Mouse (Mus musculus) midbrain, embryonic 10.5 days (tissue): ENCODE measurements around the gene Agbl4. TPM values are rescaled to one million over a fixed set of nuclear protein-coding genes. Genes with fewer than 3 reads are reported as not detected.

Experiments used
- DNase-seq: peaks from one replicate; pipeline ENCODE4 v3.0.0-alpha.2; 2017; ENCODE audit warnings: low spot score
- H3K27ac ChIP-seq: fragments of 300-500 bp; sonication (generic); replicated peaks from 2 replicates; pipeline ENCODE4 v1.5.1; 2016; ENCODE audit warnings: mild to moderate bottlenecking
- H3K27me3 ChIP-seq: fragments of 300-500 bp; sonication (generic); 2 replicates; pipeline ENCODE4 v1.6.1; 2016; ENCODE audit warnings: low read depth, mild to moderate bottlenecking; ENCODE audit not compliant: poor library complexity, severe bottlenecking
- H3K36me3 ChIP-seq: fragments of 300-500 bp; sonication (generic); 2 replicates; pipeline ENCODE4 v1.6.1; 2016; ENCODE audit warnings: mild to moderate bottlenecking, moderate library complexity
- H3K4me1 ChIP-seq: fragments of 300-500 bp; sonication (generic); 2 replicates; pipeline ENCODE4 v1.6.1; 2016
- H3K4me3 ChIP-seq: fragments of 300-500 bp; sonication (generic); 2 replicates; pipeline ENCODE4 v1.5.1; 2016; ENCODE audit warnings: mild to moderate bottlenecking, moderate library complexity
- H3K9me3 ChIP-seq: fragments of 300-500 bp; sonication (generic); replicated peaks from 2 replicates; pipeline ENCODE4 v1.6.1; 2016; ENCODE audit warnings: mild to moderate bottlenecking
- WGBS: fragments of 180-500 bp; shearing (Covaris S2); methylation state at CpG from one replicate; pipeline ENCODE4 v1.1.7; 2016; 5-methylcytosine and 5-hydroxymethylcytosine counted together
- polyA plus RNA-seq: library from polyadenylated mRNA; unstranded; fragments of >200 nt; fragmentation: Nextera tagmentation; extraction: Ambion mirVana; gene quantifications from 2 replicates; pipeline ENCODE4 v1.2.1, GENCODE M21; 2016

Agbl4 gene
- polyA plus RNA-seq, 1 experiment from 2014 or later = 0.64 TPM

- Histone ChIP-seq H3K4me3 (no peak overlapping the region), H3K27me3 (no peaks in the 10 kb centered on the region), H3K9me3 (no peaks in the 10 kb centered on the region), H3K36me3 (no peaks in the 10 kb centered on the region), H3K27ac (no peak overlapping the region), H3K4me1 (peaks cover 7% of the 10 kb centered on the region)
- 78% methylated on average over 1 of the region's 1 CpGs for WGBS
- no peak for DNase-seq
Measured at GRCm38 (mm10) chr4:111004719-111005479, 607.4 kb downstream of the Agbl4 start.

- Histone ChIP-seq H3K27me3 (no peaks in the 10 kb centered on the region), H3K9me3 (no peaks in the 10 kb centered on the region), H3K4me1 (no peaks in the 10 kb centered on the region), H3K27ac (no peak overlapping the region), H3K36me3 (no peaks in the 10 kb centered on the region), H3K4me3 (no peak overlapping the region)
- 96% methylated on average over 4 of the region's 4 CpGs for WGBS
- no peak for DNase-seq
Measured at GRCm38 (mm10) chr4:111019376-111019775, 621.9 kb downstream of the Agbl4 start.

- Histone ChIP-seq H3K27me3 (no peaks in the 10 kb centered on the region), H3K9me3 (no peaks in the 10 kb centered on the region), H3K36me3 (no peaks in the 10 kb centered on the region), H3K27ac (no peak overlapping the region), H3K4me1 (no peaks in the 10 kb centered on the region), H3K4me3 (no peak overlapping the region)
- DNase-seq = no peak
- WGBS = 88% methylated on average over 3 of the region's 3 CpGs
Measured at GRCm38 (mm10) chr4:111067330-111067729, 669.9 kb downstream of the Agbl4 start.

- 70% methylated on average over 6 of the region's 7 CpGs for whole genome bisulfite sequencing
- H3K27me3 ChIP-seq = no peaks in the 10 kb centered on the region
- no peak overlapping the region for H3K27ac ChIP-seq
- H3K9me3 ChIP-seq = no peaks in the 10 kb centered on the region
- H3K4me3 ChIP-seq = no peak overlapping the region
- no peak for DNase-seq
- no peaks in the 10 kb centered on the region for H3K4me1 ChIP-seq
- no peaks in the 10 kb centered on the region for H3K36me3 ChIP-seq
Measured at GRCm38 (mm10) chr4:111073738-111074497, 676.5 kb downstream of the Agbl4 start.

GRCm38 (mm10) chr4:111074701-111075154 is 677.3 kb downstream of the Agbl4 start:
- H3K9me3 ChIP-seq = no peaks in the 10 kb centered on the region
- DNase-seq = no peak
- no peak overlapping the region for H3K4me3 ChIP-seq
- no peak overlapping the region for H3K27ac ChIP-seq
- H3K27me3 ChIP-seq = no peaks in the 10 kb centered on the region
- no peaks in the 10 kb centered on the region for H3K36me3 ChIP-seq
- 88% methylated on average over 6 of the region's 6 CpGs for WGBS
- no peaks in the 10 kb centered on the region for H3K4me1 ChIP-seq

GRCm38 (mm10) chr4:111077810-111078209 is 680.3 kb downstream of the Agbl4 start:
- Histone ChIP-seq H3K4me3 (no peak overlapping the region), H3K27me3 (no peaks in the 10 kb centered on the region), H3K4me1 (no peaks in the 10 kb centered on the region), H3K27ac (no peak overlapping the region), H3K9me3 (no peaks in the 10 kb centered on the region), H3K36me3 (no peaks in the 10 kb centered on the region)
- WGBS = 91% methylated on average over 3 of the region's 3 CpGs
- no peak for DNase-seq

- Histone ChIP-seq H3K27ac (no peak overlapping the region), H3K27me3 (no peaks in the 10 kb centered on the region), H3K36me3 (no peaks in the 10 kb centered on the region), H3K9me3 (no peaks in the 10 kb centered on the region), H3K4me3 (no peak overlapping the region), H3K4me1 (no peaks in the 10 kb centered on the region)
- WGBS = 100% methylated on average over 1 of the region's 1 CpGs
- no peak for DNase-seq
Measured at GRCm38 (mm10) chr4:111085330-111085729, 687.9 kb downstream of the Agbl4 start.

- no peak for DNase-seq
- Histone ChIP-seq H3K4me3 (no peak overlapping the region), H3K4me1 (peaks cover 19% of the 10 kb centered on the region), H3K9me3 (no peaks in the 10 kb centered on the region), H3K27ac (no peak overlapping the region), H3K36me3 (no peaks in the 10 kb centered on the region), H3K27me3 (no peaks in the 10 kb centered on the region)
- 71% methylated on average over 3 of the region's 3 CpGs for WGBS
Measured at GRCm38 (mm10) chr4:111136217-111137147, 739.0 kb downstream of the Agbl4 start.

- Histone ChIP-seq H3K27ac (no peak overlapping the region), H3K4me1 (no peaks in the 10 kb centered on the region), H3K4me3 (no peak overlapping the region), H3K27me3 (no peaks in the 10 kb centered on the region), H3K36me3 (no peaks in the 10 kb centered on the region), H3K9me3 (no peaks in the 10 kb centered on the region)
- no peak for DNase-seq
- WGBS = 83% methylated on average over 1 of the region's 1 CpGs
Measured at GRCm38 (mm10) chr4:111147748-111148147, 750.3 kb downstream of the Agbl4 start.

GRCm38 (mm10) chr4:111155859-111156258 is 758.4 kb downstream of the Agbl4 start:
- Histone ChIP-seq H3K9me3 (no peaks in the 10 kb centered on the region), H3K27ac (no peak overlapping the region), H3K27me3 (no peaks in the 10 kb centered on the region), H3K36me3 (no peaks in the 10 kb centered on the region), H3K4me1 (no peaks in the 10 kb centered on the region), H3K4me3 (no peak overlapping the region)
- no peak for DNase-seq
- WGBS = 65% methylated on average over 1 of the region's 1 CpGs

GRCm38 (mm10) chr4:111181478-111181877 is 784.0 kb downstream of the Agbl4 start:
- no peaks in the 10 kb centered on the region for H3K27me3 ChIP-seq
- H3K4me1 ChIP-seq = peaks cover 4% of the 10 kb centered on the region; the same call in 1 of the 2 replicates
- no peaks in the 10 kb centered on the region for H3K36me3 ChIP-seq
- H3K4me3 ChIP-seq = no peak overlapping the region
- H3K9me3 ChIP-seq = no peaks in the 10 kb centered on the region
- 91% methylated on average over 2 of the region's 2 CpGs for WGBS
- H3K27ac ChIP-seq = no peak overlapping the region
- DNase-seq = no peak

GRCm38 (mm10) chr4:111200100-111200499 is 802.6 kb downstream of the Agbl4 start:
- Histone ChIP-seq H3K4me3 (no peak overlapping the region), H3K36me3 (no peaks in the 10 kb centered on the region), H3K9me3 (no peaks in the 10 kb centered on the region), H3K27ac (no peak overlapping the region), H3K27me3 (no peaks in the 10 kb centered on the region), H3K4me1 (no peaks in the 10 kb centered on the region)
- no peak for DNase-seq
- 81% methylated on average over 2 of the region's 2 CpGs for WGBS
